12 mouse cellular contexts compared by ENCODE assay signal in genomic region chr14:21823897-21824296, GRCm38 (mm10). TPM values are rescaled to one million over a fixed set of nuclear protein-coding genes. Genes with fewer than 3 reads are reported as not detected.
DNase-seq lines count a peak whose midpoint lies in the region; ATAC-seq and TF ChIP-seq lines count a peak whose summit lies in the region.
"Had no signal": no experiment of that assay in that cellular context is flagged by ENCODE, and none has a peak within 500 bp of the region (broad histone marks: within the 10 kb centered on the region; RNA-seq: fewer than 3 reads in every experiment).

No protein-coding gene starts in this region.

- H3K9ac ChIP-seq in heart, embryonic 13.5 days = peak overlapping the region; percentile 53
- H3K9ac ChIP-seq in liver, adult 2 months (ENCODE audit: low read depth, low read length) = no peak overlapping the region
- H3K9ac ChIP-seq: neural tube, embryonic 13.5 days had no signal

- H3K4me3 ChIP-seq in heart, embryonic 13.5 days = no peak overlapping the region
- no peak overlapping the region for H3K4me3 ChIP-seq in liver, adult 2 months (ENCODE audit: insufficient read depth, low read depth, low read length)
- no peak overlapping the region for H3K4me3 ChIP-seq in small intestine, adult 2 months (ENCODE audit: low read depth, low read length)
- H3K4me3 ChIP-seq: neural tube, embryonic 13.5 days had no signal

- H3K27ac ChIP-seq in heart, embryonic 13.5 days (replicated peaks) = peak overlapping the region; percentile 95
- H3K27ac ChIP-seq in liver, adult 2 months (replicated peaks; ENCODE audit: insufficient read depth, low read depth, low read length) = 0 out of 2 replicates have a peak overlapping the region, but pooled peaks have one; percentile 35
- H3K27ac ChIP-seq in small intestine, adult 2 months (ENCODE audit: insufficient read depth, low read depth, low read length) = peak overlapping the region; percentile 92

- 26% methylated on average over 7 of the region's 7 CpGs for WGBS in heart, embryonic 13.5 days
- WGBS in liver, adult 2 months = 70% methylated on average over 7 of the region's 7 CpGs
- 38% methylated on average over 7 of the region's 7 CpGs for WGBS in small intestine, adult 2 months

- H3K4me1 ChIP-seq in heart, embryonic 13.5 days = peaks cover 52% of the 10 kb centered on the region
- peaks cover 6% of the 10 kb centered on the region; the same call in 1 of the 2 replicates for H3K4me1 ChIP-seq in liver, adult 2 months (ENCODE audit: control insufficient read depth, insufficient read depth, low read length)
- H3K4me1 ChIP-seq in small intestine, adult 2 months (ENCODE audit: control insufficient read depth, insufficient read depth, insufficient read length, low read length) = peaks cover 45% of the 10 kb centered on the region

- no peaks in the 10 kb centered on the region for H3K79me2 ChIP-seq in liver, adult 2 months (ENCODE audit: control insufficient read depth, insufficient read depth, low read length)

- H3K4me2 ChIP-seq in heart, embryonic 13.5 days = peak overlapping the region; percentile 41; the same call in 1 of the 2 replicates
- H3K4me2 ChIP-seq: midbrain, embryonic 11.5 days; neural tube, embryonic 13.5 days had no signal

- H3K36me3 ChIP-seq in heart, embryonic 13.5 days = no peaks in the 10 kb centered on the region
- no peaks in the 10 kb centered on the region for H3K36me3 ChIP-seq in liver, adult 2 months (ENCODE audit: control insufficient read depth, insufficient read depth, low read length)
- no peaks in the 10 kb centered on the region for H3K36me3 ChIP-seq in small intestine, adult 2 months (ENCODE audit: control insufficient read depth, insufficient read depth, low read length)
- H3K36me3 ChIP-seq: neural tube, embryonic 13.5 days had no signal

- DNase-seq in kidney, postnatal 14 days = peak; percentile 25
- DNase-seq in kidney, adult 11 months = no peak
- DNase-seq in liver, adult 2 months (ENCODE audit: extremely low read depth, low read depth, low spot score) = no peak
- no peak for DNase-seq in retina, embryonic 14.5 days (ENCODE audit: low spot score)
- no peak for DNase-seq in thymus, postnatal 10 days (ENCODE audit: low spot score in 2 of 2)
- DNase-seq in thymus, postnatal 0 days (ENCODE audit: low spot score) = no peak
- DNase-seq: right cerebral cortex, postnatal 25 days had no signal

- TF ChIP-seq CTCF in liver, adult 2 months (IDR thresholded peaks at IDR 0.05; ENCODE audit: low read depth, low read length) = no peak
- no peak for TF ChIP-seq CTCF in small intestine, adult 2 months (IDR thresholded peaks at IDR 0.05; ENCODE audit: extremely low read depth, insufficient read length, insufficient replicate concordance, low read depth, low read length)

- TF ChIP-seq POLR2A in liver, adult 2 months (IDR thresholded peaks at IDR 0.05; ENCODE audit: extremely low read depth, insufficient read depth, low read length) = no peak
- no peak for TF ChIP-seq POLR2A in small intestine, adult 2 months (IDR thresholded peaks at IDR 0.05; ENCODE audit: low read depth, low read length)

- no peaks in the 10 kb centered on the region for H3K27me3 ChIP-seq in heart, embryonic 13.5 days (replicated peaks)
- no peaks in the 10 kb centered on the region for H3K27me3 ChIP-seq in liver, adult 2 months (ENCODE audit: control insufficient read depth, insufficient read depth, low read length)
- H3K27me3 ChIP-seq in small intestine, adult 2 months (ENCODE audit: control insufficient read depth, insufficient read depth, low read length) = no peaks in the 10 kb centered on the region
- H3K27me3 ChIP-seq: neural tube, embryonic 13.5 days had no signal

- no peaks in the 10 kb centered on the region for H3K9me3 ChIP-seq in heart, embryonic 13.5 days
- H3K9me3 ChIP-seq: neural tube, embryonic 13.5 days had no signal

- no peak for ATAC-seq in heart, embryonic 13.5 days (ENCODE audit: extremely low read depth, insufficient number of reproducible peaks, low FRiP score, low TSS enrichment)
- ATAC-seq: inflammation-experienced regulatory T-cells, adult 6 months had no signal

RNA-seq across cellular contexts. Expression of gene Vdac2, which starts 1.1 kb away (rescaled TPM):
- polyA plus RNA-seq in heart, embryonic 13.5 days (2015; fragmentation: Nextera tagmentation; extraction: Ambion mirVana) = 414 and 475 TPM in 2 replicates
- 87.0 and 89.3 TPM in 2 replicates for total RNA-seq in liver, adult 2 months (2014; rRNA removed)
- polyA plus RNA-seq in liver, adult 2 months (2012; rRNA removed) = 66.0 and 108 TPM in 2 replicates
- 131 and 371 TPM in 2 replicates for polyA plus RNA-seq in small intestine, adult 2 months (2012; rRNA removed)
- 266 and 279 TPM in 2 replicates for polyA plus RNA-seq in thymus, postnatal 0 days (2015; fragmentation: Nextera tagmentation; extraction: Ambion mirVana)

RNA-seq across cellular contexts. Expression of gene Comtd1, which starts 24.9 kb away (rescaled TPM):
- 36.7 and 44.7 TPM in 2 replicates for polyA plus RNA-seq in heart, embryonic 13.5 days (2015; fragmentation: Nextera tagmentation; extraction: Ambion mirVana)
- total RNA-seq in liver, adult 2 months (2014; rRNA removed) = 4.1 and 8.0 TPM in 2 replicates
- 8.6 and 10.1 TPM in 2 replicates for polyA plus RNA-seq in liver, adult 2 months (2012; rRNA removed)
- polyA plus RNA-seq in small intestine, adult 2 months (2012; rRNA removed) = 58.7 and 137 TPM in 2 replicates
- 26.3 and 29.1 TPM in 2 replicates for polyA plus RNA-seq in thymus, postnatal 0 days (2015; fragmentation: Nextera tagmentation; extraction: Ambion mirVana)

Comparison
In these comparisons a context has a peak if more than half of its experiments do, and no peak if none do; other contexts are left out.
1. H3K27ac ChIP-seq: peak in every context shown above with its lines; median percentile 95 in heart, embryonic 13.5 days; 92 in small intestine, adult 2 months; 35 in liver, adult 2 months.